7 mouse cellular contexts compared by ENCODE assay signal in the genomic region with DNA sequence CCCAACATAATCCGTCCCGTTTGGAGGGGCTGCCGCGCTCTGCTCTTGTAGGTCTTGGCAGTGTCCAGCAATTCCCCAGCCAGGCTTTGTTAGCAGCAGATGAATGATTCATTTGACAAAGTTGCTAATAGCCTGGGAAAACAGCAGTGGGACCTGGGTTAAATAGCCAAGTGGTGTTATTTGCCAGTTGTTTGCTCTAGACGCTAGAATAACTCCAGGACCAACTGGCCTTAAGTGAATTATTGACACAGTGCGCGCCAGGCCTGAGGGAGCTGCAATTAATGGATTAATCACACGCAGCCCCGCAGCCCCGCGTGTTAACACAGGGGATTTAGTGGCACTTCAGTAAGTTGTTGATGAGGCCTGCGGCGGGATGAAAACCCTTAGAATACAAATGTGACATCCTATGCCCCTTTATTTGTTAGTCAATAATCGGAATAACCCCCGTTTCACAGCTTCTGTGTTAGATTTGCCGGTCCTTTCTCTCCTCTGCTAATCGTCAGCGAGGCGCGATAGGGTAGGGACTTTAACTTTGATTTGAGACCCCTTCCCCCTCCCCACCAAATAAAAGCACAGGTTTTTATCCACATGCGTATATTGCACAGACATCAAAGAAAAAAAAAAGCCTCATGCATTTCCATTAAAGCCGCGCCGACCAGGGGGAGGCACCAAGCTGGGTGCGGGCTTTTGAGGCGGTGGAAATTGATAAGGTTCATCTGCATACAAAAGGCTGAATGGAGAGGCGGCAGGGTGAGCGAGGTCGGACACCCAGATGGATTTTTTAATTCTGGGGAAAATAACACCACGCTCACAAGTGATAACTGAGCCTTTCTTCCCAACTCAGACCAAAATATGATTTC.
DNase-seq lines count a peak whose midpoint lies in the region; ATAC-seq and TF ChIP-seq lines count a peak whose summit lies in the region.

No protein-coding gene starts in this region.

- no peaks in the 10 kb centered on the region for H3K36me3 ChIP-seq in heart, postnatal 0 days (replicated peaks; ENCODE audit: control insufficient read depth, insufficient read depth, low read length)

- H3K27me3 ChIP-seq in heart, postnatal 0 days (ENCODE audit: control insufficient read depth, insufficient read depth, low read length), result no peaks in the 10 kb centered on the region

- TF ChIP-seq EP300 in heart, postnatal 0 days (IDR thresholded peaks at IDR 0.05; ENCODE audit: low read depth), result no peak

- no peak for TF ChIP-seq CTCF in heart, postnatal 0 days (IDR thresholded peaks at IDR 0.05; ENCODE audit: low read depth)

- H3K9me3 ChIP-seq in heart, postnatal 0 days (replicated peaks; ENCODE audit: control insufficient read depth, low read length), result no peaks in the 10 kb centered on the region

- DNase-seq in Muller cell, postnatal 12 days (ENCODE audit: inconsistent ontology term), result peak; percentile 67
- DNase-seq in ZHBTc4 (ENCODE audit: low read depth, low spot score), result peak; percentile 7
- peak; percentile 11 for DNase-seq in heart, postnatal 0 days (ENCODE audit: low spot score)
- peak; percentile 41 for DNase-seq in mesoderm, embryonic 11.5 days (ENCODE audit: low read depth, low spot score)
- DNase-seq in urinary bladder, postnatal 36 days (ENCODE audit: low spot score in 2 of 2), result no peak
- DNase-seq in urinary bladder, postnatal 10 days (ENCODE audit: low spot score), result no peak
- no peak for DNase-seq in frontal cortex, postnatal 10 days (ENCODE audit: low spot score in 2 of 2)

- 1% methylated on average over 30 of the region's 30 CpGs for whole genome bisulfite sequencing in heart, postnatal 0 days

- H3K9ac ChIP-seq in heart, postnatal 0 days (replicated peaks; ENCODE audit: low read depth, low read length), result no peak overlapping the region

- no peak overlapping the region for H3K27ac ChIP-seq in heart, postnatal 0 days (ENCODE audit: low read depth)

- H3K4me3 ChIP-seq in heart, postnatal 0 days (ENCODE audit: low read depth, low read length), result peak overlapping the region; percentile 22

- H3K4me2 ChIP-seq in heart, postnatal 0 days (ENCODE audit: low read depth, low read length), result peak overlapping the region; percentile 48

- H3K4me1 ChIP-seq in heart, postnatal 0 days (ENCODE audit: control insufficient read depth, insufficient read depth), result no peaks in the 10 kb centered on the region

- no peak for ATAC-seq in heart, postnatal 0 days (ENCODE audit: insufficient read depth, low read depth)

Comparison
In these comparisons a context has a peak if more than half of its experiments do, and no peak if none do; other contexts are left out.
1. DNase-seq: peak in Muller cell, postnatal 12 days (single experiment), ZHBTc4 (single experiment), heart, postnatal 0 days (single experiment) and mesoderm, embryonic 11.5 days (single experiment); none in urinary bladder, postnatal 36 days (0 of 2), urinary bladder, postnatal 10 days (single experiment) and frontal cortex, postnatal 10 days (0 of 2).